Mouse (Mus musculus) liver, adult 2 months (tissue): ENCODE results near the gene Tmem72. TPM values are rescaled to one million over a fixed set of nuclear protein-coding genes. Genes with fewer than 3 reads are reported as not detected.

Experiments
- DNase-seq: peaks from one replicate; pipeline ENCODE4 v3.0.0-alpha.2; 2011; ENCODE audit warnings: low read depth, low spot score; ENCODE audit errors: extremely low read depth
- H3K27ac ChIP-seq: fragments of 200-500 bp; replicated peaks from 2 replicates; pipeline ENCODE4 v1.5.1; 2012; ENCODE audit warnings: low read depth, mild to moderate bottlenecking, control low read depth, inconsistent platforms, low read length; ENCODE audit not compliant: insufficient read depth
- H3K27me3 ChIP-seq: fragments of 200-500 bp; 2 replicates; pipeline ENCODE4 v1.6.1; 2012; ENCODE audit warnings: mild to moderate bottlenecking, moderate library complexity, low read length, inconsistent platforms; ENCODE audit not compliant: control insufficient read depth, insufficient read depth
- H3K36me3 ChIP-seq: fragments of 200-500 bp; 2 replicates; pipeline ENCODE4 v1.6.1; 2012; ENCODE audit warnings: low read length, inconsistent platforms; ENCODE audit not compliant: control insufficient read depth, insufficient read depth
- H3K4me1 ChIP-seq: fragments of 200-500 bp; 2 replicates; pipeline ENCODE4 v1.6.1; 2011; ENCODE audit warnings: low read length; ENCODE audit not compliant: control insufficient read depth, insufficient read depth
- H3K4me3 ChIP-seq: fragments of 200-500 bp; 2 replicates; pipeline ENCODE4 v1.5.1; 2011; ENCODE audit warnings: low read depth, mild to moderate bottlenecking, control low read depth, low read length, moderate library complexity; ENCODE audit not compliant: insufficient read depth
- H3K79me2 ChIP-seq: fragments of 200-500 bp; 2 replicates; pipeline ENCODE4 v1.6.1; 2012; ENCODE audit warnings: inconsistent platforms, mild to moderate bottlenecking, low read length, moderate library complexity; ENCODE audit not compliant: control insufficient read depth, insufficient read depth
- H3K9ac ChIP-seq: fragments of 200-500 bp; 2 replicates; pipeline ENCODE4 v1.6.1; 2012; ENCODE audit warnings: low read depth, mild to moderate bottlenecking, control low read depth, inconsistent platforms, low read length
- CTCF ChIP-seq: fragments of 200-500 bp; IDR thresholded peaks from 2 replicates; pipeline ENCODE4 v1.5.1; 2011; ENCODE audit warnings: low read depth, low read length, control low read depth
- POLR2A ChIP-seq: fragments of 200-500 bp; IDR thresholded peaks from 2 replicates; pipeline ENCODE4 v1.6.1; 2011; ENCODE audit warnings: low read length, control low read depth; ENCODE audit not compliant: insufficient read depth; ENCODE audit errors: extremely low read depth
- WGBS: fragments of 180-500 bp; shearing (Covaris S2); methylation state at CpG from one replicate; pipeline ENCODE4 v1.1.7; 2018; 5-methylcytosine and 5-hydroxymethylcytosine counted together
- polyA plus RNA-seq: library from polyadenylated mRNA; depleted of rRNA; stranded (reverse); fragments of >200 nt; gene quantifications from 2 replicates; pipeline ENCODE4 v1.2.3, GENCODE M21; 2012
- total RNA-seq: library from RNA; depleted of rRNA; stranded (reverse); fragments of >200 nt; gene quantifications from 2 replicates; pipeline ENCODE4 v1.2.3, GENCODE M21; 2014

The Tmem72 gene
- total and polyA plus RNA-seq, 2 experiments = under 0.01 to 0.09 TPM

DNA sequence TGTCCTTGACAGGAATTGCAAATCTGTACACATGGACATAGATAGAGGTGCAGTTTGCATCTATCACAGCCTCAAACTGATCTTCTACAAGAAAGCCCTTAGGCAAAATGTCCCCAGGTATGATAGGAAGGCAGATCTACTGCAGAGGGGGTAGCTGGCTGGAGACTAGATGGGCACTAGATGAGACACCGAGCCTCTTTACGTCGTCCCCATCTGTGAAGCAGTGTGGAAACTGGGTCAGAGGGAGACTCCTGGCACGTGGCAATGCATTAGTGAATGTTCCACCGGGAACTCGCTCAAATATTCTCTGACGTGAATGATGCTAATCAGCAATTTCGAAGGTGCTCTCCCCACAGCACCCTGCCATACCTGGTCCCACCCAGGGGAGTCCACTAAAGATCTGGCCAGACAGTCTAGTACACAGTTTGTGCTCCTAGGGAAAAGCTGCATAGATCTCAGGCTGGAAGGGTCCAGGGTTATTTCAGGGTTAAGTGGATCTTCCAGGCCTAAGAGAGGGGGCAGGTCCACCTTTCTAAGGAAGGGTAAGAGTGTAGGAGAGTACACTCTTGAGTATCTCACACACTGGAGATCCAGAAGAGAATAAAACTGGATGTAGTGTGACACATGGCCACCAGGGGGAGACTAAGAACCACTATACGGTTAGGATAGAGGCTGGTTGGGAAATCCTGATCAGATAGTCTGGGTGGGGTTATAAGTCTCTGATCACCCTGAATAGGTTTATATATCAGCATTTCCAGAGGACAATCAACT lies 62.8 kb downstream of the Tmem72 start:
- Histone ChIP-seq H3K36me3 (peaks cover 12% of the 10 kb centered on the region), H3K27ac (peak overlapping the region; percentile 50), H3K4me1 (peaks cover 17% of the 10 kb centered on the region), H3K4me3 (no peak overlapping the region), H3K79me2 (0 out of 2 replicates have a peak, but pooled peaks cover 2% of the 10 kb centered on the region), H3K27me3 (no peaks in the 10 kb centered on the region), H3K9ac (peak overlapping the region; percentile 18; the same call in 1 of the 2 replicates)
- DNase-seq = peak; percentile 87
- TF ChIP-seq CTCF = peak; percentile 37
- peak; percentile 49; the same call in 1 of the 2 replicates for TF ChIP-seq POLR2A
- 10% methylated on average over 9 of the region's 9 CpGs for WGBS

DNA sequence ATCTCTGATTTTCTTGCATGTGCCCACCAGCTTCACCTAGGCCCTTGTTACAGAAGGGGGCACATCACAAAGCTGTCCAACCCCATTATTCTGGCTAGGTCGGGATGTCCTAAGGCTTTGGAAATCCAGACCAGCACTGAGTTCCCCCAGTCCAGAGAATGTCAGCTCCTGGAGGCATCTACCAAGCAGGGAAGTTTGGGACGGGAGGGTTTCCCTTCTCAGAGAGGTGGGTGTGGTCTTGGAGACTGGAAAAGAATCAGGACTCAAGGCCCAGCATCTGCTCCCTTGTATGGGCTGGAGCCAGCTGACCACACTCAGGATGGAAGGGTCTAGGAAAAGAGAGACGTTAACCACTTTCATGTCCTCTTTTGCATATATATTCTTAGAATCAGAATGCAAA lies 63.5 kb downstream of the Tmem72 start:
- Histone ChIP-seq H3K79me2 (0 out of 2 replicates have a peak, but pooled peaks cover 2% of the 10 kb centered on the region), H3K4me3 (peak overlapping the region; percentile 12; the same call in 1 of the 2 replicates), H3K36me3 (peaks cover 12% of the 10 kb centered on the region), H3K9ac (peak overlapping the region; percentile 83), H3K27ac (peak overlapping the region; percentile 51), H3K27me3 (no peaks in the 10 kb centered on the region), H3K4me1 (peaks cover 17% of the 10 kb centered on the region)
- no peak for TF ChIP-seq CTCF
- TF ChIP-seq POLR2A = peak; percentile 56; the same call in 1 of the 2 replicates
- peak; percentile 70 for DNase-seq
- WGBS = 33% methylated on average over 3 of the region's 3 CpGs

DNA sequence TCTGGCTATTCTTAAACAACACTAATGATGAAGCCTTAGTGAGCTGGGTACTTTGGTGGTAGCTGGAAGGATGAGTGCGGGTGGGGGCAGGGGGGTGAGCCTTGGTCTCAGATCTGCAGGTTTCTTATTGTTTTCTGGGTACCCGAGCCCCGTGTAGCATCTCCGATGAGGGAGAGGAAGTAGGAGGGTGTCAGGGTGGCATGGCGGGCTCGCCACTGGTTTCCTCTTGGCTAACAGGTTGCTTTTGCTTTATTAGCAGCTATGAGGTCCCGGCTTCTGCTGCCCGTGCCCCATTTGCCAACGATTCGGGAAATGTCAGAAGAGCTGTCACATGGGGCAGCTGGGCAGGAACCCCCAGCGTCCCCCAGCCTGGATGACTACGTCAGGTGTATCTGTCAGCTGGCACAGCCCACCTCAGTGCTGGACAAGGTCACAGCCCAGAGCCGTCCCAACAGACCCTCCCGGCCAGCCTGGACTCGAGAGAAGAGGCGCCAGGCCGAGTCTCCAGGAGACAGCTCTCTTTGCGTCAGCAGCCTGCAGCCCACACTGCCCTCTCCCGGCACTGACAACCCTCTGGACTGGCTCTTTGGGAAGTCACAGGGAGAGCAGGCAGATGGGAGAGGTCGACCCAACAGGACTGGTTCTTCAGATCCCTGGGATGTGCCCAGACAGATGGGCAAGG lies 65.1 kb downstream of the Tmem72 start:
- Histone ChIP-seq H3K9ac (peak overlapping the region; percentile 83), H3K36me3 (peaks cover 12% of the 10 kb centered on the region), H3K27ac (peak overlapping the region; percentile 72), H3K79me2 (0 out of 2 replicates have a peak, but pooled peaks cover 2% of the 10 kb centered on the region), H3K27me3 (no peaks in the 10 kb centered on the region), H3K4me3 (peak overlapping the region; percentile 71), H3K4me1 (peaks cover 23% of the 10 kb centered on the region)
- peak; percentile 81 for TF ChIP-seq CTCF
- TF ChIP-seq POLR2A = no peak
- WGBS = 15% methylated on average over 20 of the region's 20 CpGs
- DNase-seq = peak; percentile 68

DNA sequence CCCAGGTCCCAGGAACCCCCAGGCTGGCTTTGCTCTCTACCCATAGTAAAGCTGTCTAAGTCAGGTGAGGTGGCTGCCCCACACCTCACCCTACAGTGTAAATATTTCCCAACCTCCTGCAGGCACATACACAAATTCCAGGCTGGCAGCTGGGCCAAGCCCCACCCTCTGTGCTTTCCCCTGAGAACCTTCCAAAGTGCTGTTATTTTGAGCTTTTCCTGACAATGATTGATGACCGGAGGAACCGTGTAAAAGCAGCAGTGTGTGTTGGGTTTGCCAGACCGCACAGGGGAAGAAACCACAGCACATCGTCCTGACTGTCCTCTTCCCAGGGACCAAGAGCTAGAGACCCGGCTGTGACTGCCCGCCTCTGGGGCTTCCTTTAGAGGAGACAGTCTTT lies 66.3 kb downstream of the Tmem72 start, which contains the start of gene Depp1:
Depp1 (plus strand) TSS at position 204 of the 400 bp plus-strand sequence.
- H3K27me3 ChIP-seq = no peaks in the 10 kb centered on the region
- DNase-seq = peak; percentile 98
- WGBS = 12% methylated on average over 6 of the region's 6 CpGs
- H3K9ac ChIP-seq = peak within 1 kb of the TSS; percentile 84
- 0 out of 2 replicates have a peak, but pooled peaks cover 2% of the 10 kb centered on the region for H3K79me2 ChIP-seq
- peak within 1 kb of the TSS; percentile 71 for H3K4me3 ChIP-seq
- H3K27ac ChIP-seq = peak within 1 kb of the TSS; percentile 96
- peak; percentile 96 for TF ChIP-seq POLR2A
- no peak for TF ChIP-seq CTCF
- H3K36me3 ChIP-seq = peaks cover 12% of the 10 kb centered on the region
- peaks cover 24% of the 10 kb centered on the region for H3K4me1 ChIP-seq

DNA sequence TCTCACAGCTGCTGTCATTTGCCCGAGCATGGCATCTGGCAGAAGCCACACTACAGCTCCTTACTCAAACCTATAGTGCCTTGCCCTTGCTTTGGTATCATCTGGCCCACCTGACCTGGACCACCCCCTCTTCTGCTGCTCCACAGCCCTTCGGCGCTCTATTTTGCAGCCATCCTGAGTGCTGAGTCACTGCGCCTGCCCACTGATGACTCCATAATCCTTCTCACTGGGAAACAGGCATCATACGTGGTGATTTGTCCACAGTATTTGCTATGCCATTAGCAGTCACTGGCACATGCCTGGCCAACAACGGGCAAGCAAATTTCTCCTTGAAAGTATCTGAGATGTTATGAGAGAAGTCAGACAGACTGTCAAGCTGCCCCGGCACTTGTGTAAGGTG lies 66.9 kb downstream of the Tmem72 start:
- Histone ChIP-seq H3K9ac (peak overlapping the region; percentile 19), H3K4me3 (no peak overlapping the region), H3K27me3 (no peaks in the 10 kb centered on the region), H3K27ac (peak overlapping the region; percentile 78), H3K36me3 (peaks cover 12% of the 10 kb centered on the region), H3K4me1 (peaks cover 24% of the 10 kb centered on the region), H3K79me2 (0 out of 2 replicates have a peak, but pooled peaks cover 2% of the 10 kb centered on the region)
- DNase-seq = no peak
- WGBS = 56% methylated on average over 7 of the region's 7 CpGs
- TF ChIP-seq CTCF (no peak), POLR2A (no peak)
